Mouse (Mus musculus): Measurements from ENCODE around the gene Pitpnc1. TPM values are rescaled to one million over a fixed set of nuclear protein-coding genes. Genes with fewer than 3 reads are reported as not detected.

The Pitpnc1 gene
- polyA plus RNA-seq, 1 experiment: 23.1 TPM

- H3K4me3 ChIP-seq (ENCODE audit: insufficient read depth, low read depth, low read length): no peak overlapping the region
- no peak overlapping the region for H3K27ac ChIP-seq (replicated peaks; ENCODE audit: low read depth, low read length)
- H3K4me1 ChIP-seq (ENCODE audit: control insufficient read depth, insufficient read depth, insufficient read length, low read length): peaks cover 7% of the 10 kb centered on the region; the same call in 1 of the 2 replicates
Observed at GRCm38 (mm10) chr11:107437723-107438122, 32.8 kb downstream of the Pitpnc1 start.

GRCm38 (mm10) chr11:107435776-107436449 is 34.6 kb downstream of the Pitpnc1 start:
- Histone ChIP-seq H3K4me1 (ENCODE audit: control insufficient read depth, insufficient read depth, insufficient read length, low read length) (peaks cover 12% of the 10 kb centered on the region), H3K4me3 (ENCODE audit: insufficient read depth, low read depth, low read length) (no peak overlapping the region), H3K27ac (replicated peaks; ENCODE audit: low read depth, low read length) (no peak overlapping the region)

GRCm38 (mm10) chr11:107431197-107431965 is 39.1 kb downstream of the Pitpnc1 start:
- Histone ChIP-seq H3K4me1 (ENCODE audit: control insufficient read depth, insufficient read depth, insufficient read length, low read length) (peaks cover 8% of the 10 kb centered on the region), H3K27ac (replicated peaks; ENCODE audit: low read depth, low read length) (0 out of 2 replicates have a peak overlapping the region, but pooled peaks have one; percentile 12), H3K4me3 (ENCODE audit: insufficient read depth, low read depth, low read length) (no peak overlapping the region)

- Histone ChIP-seq H3K27ac (replicated peaks; ENCODE audit: low read depth, low read length) (peak overlapping the region; percentile 35; the same call in 1 of the 2 replicates), H3K4me1 (ENCODE audit: control insufficient read depth, insufficient read depth, insufficient read length, low read length) (peaks cover 17% of the 10 kb centered on the region), H3K4me3 (ENCODE audit: insufficient read depth, low read depth, low read length) (no peak overlapping the region)
Observed at GRCm38 (mm10) chr11:107428011-107428410, 42.5 kb downstream of the Pitpnc1 start.

- H3K4me3 ChIP-seq (ENCODE audit: insufficient read depth, low read depth, low read length): no peak overlapping the region
- no peak overlapping the region for H3K27ac ChIP-seq (replicated peaks; ENCODE audit: low read depth, low read length)
- H3K4me1 ChIP-seq (ENCODE audit: control insufficient read depth, insufficient read depth, insufficient read length, low read length): peaks cover 33% of the 10 kb centered on the region
Observed at GRCm38 (mm10) chr11:107424176-107424575, 46.3 kb downstream of the Pitpnc1 start.

- H3K27ac ChIP-seq (replicated peaks; ENCODE audit: low read depth, low read length): peak overlapping the region; percentile 75
- H3K4me1 ChIP-seq (ENCODE audit: control insufficient read depth, insufficient read depth, insufficient read length, low read length): peaks cover 37% of the 10 kb centered on the region
- no peak overlapping the region for H3K4me3 ChIP-seq (ENCODE audit: insufficient read depth, low read depth, low read length)
Observed at GRCm38 (mm10) chr11:107422356-107422754, 48.1 kb downstream of the Pitpnc1 start.

- no peak overlapping the region for H3K4me3 ChIP-seq (ENCODE audit: insufficient read depth, low read depth, low read length)
- H3K4me1 ChIP-seq (ENCODE audit: control insufficient read depth, insufficient read depth, insufficient read length, low read length): peaks cover 39% of the 10 kb centered on the region
- H3K27ac ChIP-seq (replicated peaks; ENCODE audit: low read depth, low read length): peak overlapping the region; percentile 75
Observed at GRCm38 (mm10) chr11:107421751-107422355, 48.6 kb downstream of the Pitpnc1 start.

GRCm38 (mm10) chr11:107419925-107420324 is 50.6 kb downstream of the Pitpnc1 start:
- Histone ChIP-seq H3K27ac (replicated peaks; ENCODE audit: low read depth, low read length) (peak overlapping the region; percentile 77), H3K4me1 (ENCODE audit: control insufficient read depth, insufficient read depth, insufficient read length, low read length) (peaks cover 50% of the 10 kb centered on the region), H3K4me3 (ENCODE audit: insufficient read depth, low read depth, low read length) (no peak overlapping the region)

GRCm38 (mm10) chr11:107417041-107417583 is 53.4 kb downstream of the Pitpnc1 start:
- Histone ChIP-seq H3K4me3 (ENCODE audit: insufficient read depth, low read depth, low read length) (peak overlapping the region; percentile 28; the same call in 1 of the 2 replicates), H3K4me1 (ENCODE audit: control insufficient read depth, insufficient read depth, insufficient read length, low read length) (peaks cover 47% of the 10 kb centered on the region), H3K27ac (replicated peaks; ENCODE audit: low read depth, low read length) (peak overlapping the region; percentile 76)

GRCm38 (mm10) chr11:107416561-107416926 is 54.0 kb downstream of the Pitpnc1 start:
- Histone ChIP-seq H3K4me3 (ENCODE audit: insufficient read depth, low read depth, low read length) (0 out of 2 replicates have a peak overlapping the region, but pooled peaks have one; percentile 2), H3K4me1 (ENCODE audit: control insufficient read depth, insufficient read depth, insufficient read length, low read length) (peaks cover 46% of the 10 kb centered on the region), H3K27ac (replicated peaks; ENCODE audit: low read depth, low read length) (peak overlapping the region; percentile 70)

- Histone ChIP-seq H3K4me3 (ENCODE audit: insufficient read depth, low read depth, low read length) (no peak overlapping the region), H3K27ac (replicated peaks; ENCODE audit: low read depth, low read length) (peak overlapping the region; percentile 70), H3K4me1 (ENCODE audit: control insufficient read depth, insufficient read depth, insufficient read length, low read length) (peaks cover 43% of the 10 kb centered on the region)
Observed at GRCm38 (mm10) chr11:107415901-107416560, 54.5 kb downstream of the Pitpnc1 start.

- H3K4me3 ChIP-seq (ENCODE audit: insufficient read depth, low read depth, low read length): no peak overlapping the region
- H3K4me1 ChIP-seq (ENCODE audit: control insufficient read depth, insufficient read depth, insufficient read length, low read length): peaks cover 38% of the 10 kb centered on the region
- 0 out of 2 replicates have a peak overlapping the region, but pooled peaks have one; percentile 15 for H3K27ac ChIP-seq (replicated peaks; ENCODE audit: low read depth, low read length)
Observed at GRCm38 (mm10) chr11:107414996-107415747, 55.3 kb downstream of the Pitpnc1 start.

GRCm38 (mm10) chr11:107413251-107413655 is 57.2 kb downstream of the Pitpnc1 start:
- Histone ChIP-seq H3K27ac (replicated peaks; ENCODE audit: low read depth, low read length) (peak overlapping the region; percentile 29), H3K4me1 (ENCODE audit: control insufficient read depth, insufficient read depth, insufficient read length, low read length) (peaks cover 29% of the 10 kb centered on the region), H3K4me3 (ENCODE audit: insufficient read depth, low read depth, low read length) (peak overlapping the region; percentile 39)

- peaks cover 24% of the 10 kb centered on the region for H3K4me1 ChIP-seq (ENCODE audit: control insufficient read depth, insufficient read depth, insufficient read length, low read length)
- no peak overlapping the region for H3K27ac ChIP-seq (replicated peaks; ENCODE audit: low read depth, low read length)
- H3K4me3 ChIP-seq (ENCODE audit: insufficient read depth, low read depth, low read length): no peak overlapping the region
Observed at GRCm38 (mm10) chr11:107412128-107412527, 58.4 kb downstream of the Pitpnc1 start.
